Mouse (Mus musculus) right cerebral cortex, adult 2 months (tissue): ENCODE results near the gene Madcam1.
A peak's percentile ranks its signal among the peaks of the same experiment; 100 is the strongest.

Experiments
- DNase-seq, 2 experiments: peaks; one replicate each; pipeline ENCODE4 v3.0.0; 2021 to 2022; ENCODE audit warnings: low spot score in 2 of 2

Gene Madcam1

DNA sequence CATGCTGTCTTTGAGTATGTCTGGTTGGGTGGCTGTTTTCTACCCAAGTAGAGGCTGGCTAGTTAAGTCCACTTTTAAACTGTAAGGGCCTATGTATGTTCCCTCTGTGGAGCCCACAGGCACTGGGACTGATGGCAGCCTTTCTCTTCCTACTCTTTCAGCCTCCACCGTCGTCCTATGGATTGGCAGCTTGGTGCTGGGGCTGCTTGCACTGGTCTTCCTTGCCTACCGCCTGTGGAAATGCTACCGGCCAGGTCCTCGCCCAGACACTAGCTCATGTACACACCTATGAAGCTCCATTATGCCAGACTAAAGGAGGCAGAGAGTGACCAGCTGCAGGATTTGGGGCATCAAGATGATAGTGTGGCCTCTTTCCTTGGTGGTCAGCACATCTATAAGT, 3.7 kb downstream of the Madcam1 start:
- no peak for DNase-seq

DNA sequence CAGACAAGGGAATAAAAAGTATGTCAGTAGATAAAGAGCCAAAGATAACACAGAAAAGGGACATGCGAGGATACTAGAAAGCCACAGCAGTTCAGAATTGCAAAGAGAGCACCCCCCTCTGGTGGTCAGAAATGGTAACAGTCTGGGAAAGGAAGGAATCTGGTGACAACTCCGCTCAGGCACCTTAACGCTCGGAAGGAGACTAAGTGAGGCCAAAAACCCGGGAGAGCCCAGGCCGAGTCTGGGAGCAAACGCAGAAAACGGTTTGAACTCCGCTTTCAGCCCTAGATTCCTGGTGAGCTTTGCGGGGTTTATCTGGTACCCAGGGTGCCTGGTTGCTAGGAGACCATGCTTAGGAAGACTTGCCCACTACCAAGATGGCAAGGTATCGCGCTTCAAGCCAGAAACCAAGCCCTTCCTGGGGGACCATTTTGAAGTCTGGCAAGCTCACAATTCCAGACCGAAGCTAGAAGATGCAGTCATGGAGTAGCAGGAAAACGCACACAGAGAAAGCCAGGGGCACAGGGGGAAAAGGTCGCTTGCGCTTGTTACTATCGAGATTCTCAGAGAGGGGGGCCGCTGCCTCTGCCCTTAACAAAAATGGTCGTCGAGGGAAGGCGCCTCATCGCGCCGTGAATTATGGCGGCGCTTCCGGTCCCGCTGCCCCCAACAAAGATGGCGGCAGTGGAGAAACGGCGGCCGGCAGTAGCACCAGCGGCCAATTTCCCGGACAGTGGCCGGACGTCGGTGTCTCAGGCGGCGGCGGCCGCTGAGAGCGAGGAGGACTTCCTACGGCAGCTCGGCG, 4.6 kb downstream of the Madcam1 start, which contains the start of gene Tpgs1:
Gene Tpgs1 (plus strand): TSS at position 599 of the 805 bp plus-strand sequence.
- peak; percentile 95 to 97 for DNase-seq

DNA sequence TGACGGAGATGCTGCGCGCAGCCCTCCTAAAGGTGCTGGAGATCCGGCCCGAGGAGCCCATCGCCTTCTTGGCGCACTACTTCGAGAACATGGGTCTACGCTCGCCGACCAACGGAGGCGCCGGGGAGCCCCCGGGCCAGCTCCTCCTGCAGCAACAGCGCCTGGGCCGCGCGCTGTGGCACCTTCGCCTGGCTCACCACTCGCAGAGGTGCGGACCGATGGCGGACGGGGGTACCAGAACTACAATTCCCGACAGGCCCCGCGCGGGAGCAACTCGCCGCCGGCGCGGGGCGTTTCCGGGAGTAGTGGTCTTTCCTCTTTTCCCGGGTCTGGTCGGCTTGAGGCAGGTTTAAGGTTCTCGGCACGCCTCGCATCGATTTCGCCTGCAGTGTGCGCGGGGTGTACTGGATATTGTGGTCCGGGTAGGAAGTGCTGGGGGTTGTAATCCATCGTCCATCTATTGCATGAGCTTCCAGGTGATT, 5.3 kb downstream of the Madcam1 start:
- peak; percentile 80 to 84 for DNase-seq

DNA sequence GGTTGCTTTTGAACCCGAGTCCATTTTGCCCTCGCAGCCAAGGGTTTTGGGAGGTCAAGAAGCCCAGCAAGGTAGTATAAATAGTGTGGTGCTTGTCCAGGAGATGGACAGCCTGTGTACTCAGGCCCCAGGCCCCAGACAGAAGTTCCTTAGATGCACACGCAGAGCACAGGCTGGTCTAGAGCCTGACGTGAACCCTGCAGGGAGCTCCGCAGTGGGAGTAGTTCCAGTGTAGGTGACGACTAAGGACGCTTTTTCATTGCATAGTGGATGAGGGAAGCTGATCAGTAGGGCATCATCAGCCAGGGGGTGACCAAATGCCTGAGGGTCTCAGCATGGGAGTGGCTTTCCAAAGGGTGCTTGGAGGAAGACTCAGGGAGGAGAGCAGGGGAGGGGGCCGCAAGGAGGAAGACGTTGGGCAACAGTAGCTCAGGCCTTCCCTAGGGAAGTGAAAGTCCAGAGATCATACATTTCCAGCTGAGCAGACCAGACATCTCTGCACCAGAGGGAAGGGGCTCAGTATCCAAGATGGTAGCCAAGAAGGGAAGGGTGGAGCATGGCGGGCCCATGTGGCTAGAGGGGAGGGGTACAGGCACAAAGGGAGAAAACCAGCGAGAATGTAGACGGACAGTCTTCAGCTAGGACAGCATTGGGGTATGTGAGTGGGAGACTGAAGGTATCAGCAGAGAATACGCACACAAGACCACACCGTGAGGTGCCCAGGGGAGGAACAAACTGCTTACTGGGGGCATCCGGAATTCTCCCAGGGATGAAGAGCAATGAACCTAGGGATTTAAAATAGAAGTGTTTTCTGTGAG, 5.9 kb downstream of the Madcam1 start:
- DNase-seq = no peak

DNA sequence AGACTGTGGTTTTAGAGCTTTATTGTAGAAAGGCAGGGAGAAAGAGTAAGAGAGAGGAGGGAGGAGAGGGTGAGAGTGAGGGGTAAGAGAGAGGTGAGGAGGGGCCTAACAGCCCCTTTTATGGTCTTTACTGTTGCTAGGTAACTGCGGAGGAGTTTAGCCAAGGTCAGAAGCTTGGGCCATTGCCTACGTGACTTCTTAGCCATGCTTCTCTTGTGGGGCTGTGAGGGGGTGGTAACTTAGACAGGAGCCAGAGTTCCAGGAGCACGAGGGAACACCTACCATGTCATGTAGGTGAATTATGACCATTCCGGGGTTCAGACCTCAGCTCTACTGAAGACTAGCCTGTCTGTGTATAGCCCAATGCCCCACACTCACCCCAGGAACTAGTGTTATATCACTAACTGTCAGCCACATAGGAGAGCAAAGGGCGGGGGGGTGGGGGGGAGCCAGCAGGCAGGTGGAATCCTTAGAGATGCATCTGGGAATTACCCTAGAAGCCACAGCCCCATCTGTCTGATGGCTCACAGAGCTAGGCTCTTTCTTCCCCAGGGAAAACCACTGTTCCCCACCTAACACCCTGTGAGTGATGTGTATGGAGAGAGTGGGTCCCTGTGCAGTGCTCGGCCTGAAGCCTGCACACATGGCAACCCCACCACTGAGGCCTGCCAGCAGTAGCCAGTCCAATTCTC, 7.2 kb downstream of the Madcam1 start:
- DNase-seq = no peak

DNA sequence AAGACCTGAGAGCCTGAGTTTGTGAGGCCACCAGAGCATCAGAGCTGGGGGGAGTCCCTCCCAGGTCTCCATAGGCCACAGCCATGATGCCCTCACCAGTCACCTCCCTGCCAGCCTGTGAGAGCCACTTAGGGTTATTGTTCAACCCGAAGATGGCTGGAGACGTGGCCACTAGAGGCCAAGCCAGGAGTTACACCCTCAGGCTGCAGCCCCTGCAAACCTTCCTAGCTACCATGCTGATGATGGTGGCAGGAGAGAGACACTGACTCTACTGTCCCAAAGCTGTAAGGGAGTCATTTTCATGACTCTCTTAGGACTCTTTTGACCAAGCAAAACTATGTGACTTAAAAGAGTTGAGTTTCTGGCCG, 7.7 kb downstream of the Madcam1 start:
- DNase-seq = no peak

DNA sequence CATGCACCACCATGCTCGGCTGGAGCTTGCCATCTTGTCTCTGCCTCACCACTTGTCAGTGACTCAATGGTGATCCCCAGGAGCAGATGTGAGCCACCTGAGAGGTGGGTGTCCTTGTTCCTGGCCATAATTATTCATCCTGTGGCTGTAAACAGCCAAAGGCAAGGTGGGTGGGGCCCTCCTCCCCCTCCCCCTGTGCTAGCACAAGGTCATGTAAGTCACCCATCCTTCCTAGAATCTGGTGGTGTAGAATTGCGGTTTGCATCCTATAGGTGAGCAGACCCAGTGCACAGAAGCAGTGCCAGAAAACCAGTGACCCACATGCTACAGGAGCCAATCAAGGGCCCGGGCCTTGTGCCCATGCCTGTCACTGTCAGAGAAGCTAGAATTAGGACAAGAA, 8.7 kb downstream of the Madcam1 start:
- DNase-seq = no peak

DNA sequence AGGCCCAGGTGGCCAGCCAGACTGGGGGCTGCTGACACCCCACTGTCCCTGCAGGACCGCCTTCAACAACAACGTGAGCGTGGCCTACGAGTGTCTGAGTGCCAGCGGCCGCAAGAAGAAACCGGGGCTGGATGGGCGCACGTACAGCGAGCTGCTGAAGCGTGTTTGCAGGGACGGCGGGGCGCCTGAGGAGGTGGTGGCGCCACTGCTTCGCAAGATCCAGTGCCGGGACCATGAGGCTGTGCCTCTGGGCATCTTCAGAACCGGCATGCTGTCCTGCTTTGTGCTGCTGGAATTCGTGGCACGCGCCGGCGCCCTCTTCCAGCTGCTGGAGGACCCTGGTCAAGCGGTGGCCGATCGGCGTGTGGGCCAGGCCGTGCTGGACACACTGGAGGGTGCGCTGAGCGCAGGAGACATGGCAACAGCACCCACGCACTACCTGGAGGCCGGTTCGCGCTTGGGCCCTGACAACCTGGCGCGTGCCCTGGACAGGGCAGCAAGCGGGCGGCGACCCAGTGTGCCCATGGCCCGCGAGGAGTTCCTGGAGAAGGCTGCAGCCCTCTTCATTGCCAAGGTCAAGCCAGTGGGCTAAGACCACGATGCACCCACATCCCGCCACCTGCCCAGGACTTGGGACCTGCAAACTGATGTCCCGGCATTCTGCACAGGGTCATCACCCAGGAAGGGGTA, 11.1 kb downstream of the Madcam1 start:
- DNase-seq = no peak

DNA sequence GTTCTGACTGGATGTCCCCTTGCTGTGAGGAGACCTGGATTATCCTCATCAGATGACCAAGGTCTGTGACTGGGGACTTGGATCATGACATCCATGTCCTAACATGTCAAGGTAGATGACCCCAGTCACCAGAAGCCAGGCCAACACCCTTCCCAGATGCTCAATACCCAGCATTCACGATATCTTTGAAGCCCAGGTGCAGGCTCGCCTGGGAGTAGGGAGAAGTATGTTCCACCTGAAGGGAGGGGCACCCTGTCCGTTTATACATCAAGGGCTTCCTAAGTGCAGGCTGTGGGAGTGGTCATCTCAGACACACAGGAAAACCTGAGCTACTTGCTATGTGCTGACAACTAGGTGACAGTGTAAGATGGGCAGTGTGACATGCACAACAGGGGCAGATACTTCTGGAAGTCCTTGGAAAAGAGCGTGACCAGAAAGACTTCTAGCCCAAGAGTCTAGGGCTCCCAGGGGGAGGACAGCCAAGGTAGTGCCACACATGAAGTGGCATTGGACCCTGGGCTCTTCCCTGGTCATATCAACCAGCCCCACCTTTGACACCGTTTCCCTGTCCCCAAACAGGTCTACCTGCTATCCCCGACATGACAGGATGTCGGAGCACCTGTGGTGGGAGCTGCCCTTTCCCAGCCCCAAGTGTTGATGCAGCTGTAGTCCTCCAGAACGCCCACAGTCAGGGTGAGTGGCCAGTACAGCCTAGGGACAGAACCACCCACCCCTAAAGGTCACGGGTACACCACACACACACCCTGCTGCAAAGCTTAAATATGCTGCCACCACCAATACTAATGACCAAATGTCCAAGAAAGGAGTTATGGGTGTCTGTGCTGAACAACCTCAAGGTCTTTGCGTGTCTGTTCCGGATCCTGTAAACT, 16.5 kb downstream of the Madcam1 start:
- peak in 1 of 2 experiments; percentile 17 for DNase-seq

DNA sequence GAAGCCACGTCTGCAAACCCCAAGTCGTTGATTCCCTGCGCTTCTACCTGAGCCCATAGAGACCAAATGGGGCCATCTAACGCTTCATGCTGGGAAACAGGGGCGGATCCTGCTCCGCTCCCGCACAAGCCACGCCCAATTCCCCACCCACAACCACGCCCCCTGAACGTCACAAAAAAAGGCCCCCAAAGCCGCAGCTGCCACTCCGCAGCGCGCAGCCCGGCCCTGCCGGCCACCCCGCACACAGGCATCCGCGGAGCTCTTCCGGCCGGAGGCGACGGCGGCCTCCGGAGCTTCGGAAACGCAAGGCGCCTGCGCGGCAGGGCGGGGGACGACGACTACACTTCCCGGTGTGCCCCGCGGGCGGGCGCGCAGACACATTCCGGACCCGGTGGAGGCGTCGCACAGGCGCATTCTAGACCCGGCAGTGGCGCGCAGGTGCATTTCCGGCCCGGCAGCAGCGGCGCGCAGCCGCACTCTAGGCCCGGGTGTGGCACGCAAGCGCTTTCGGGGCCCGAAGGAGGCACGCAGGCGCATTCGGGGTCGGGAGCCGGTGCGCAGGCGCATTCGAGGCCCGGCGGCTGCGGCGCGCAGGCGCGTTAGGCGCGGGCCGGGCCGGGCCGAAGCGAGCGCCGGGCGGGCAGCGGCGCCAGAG, 17.4 kb downstream of the Madcam1 start, which contains the start of gene Cdc34:
Gene Cdc34 (plus strand): TSS at position 605 of the 655 bp plus-strand sequence.
- DNase-seq = peak; percentile 99

DNA sequence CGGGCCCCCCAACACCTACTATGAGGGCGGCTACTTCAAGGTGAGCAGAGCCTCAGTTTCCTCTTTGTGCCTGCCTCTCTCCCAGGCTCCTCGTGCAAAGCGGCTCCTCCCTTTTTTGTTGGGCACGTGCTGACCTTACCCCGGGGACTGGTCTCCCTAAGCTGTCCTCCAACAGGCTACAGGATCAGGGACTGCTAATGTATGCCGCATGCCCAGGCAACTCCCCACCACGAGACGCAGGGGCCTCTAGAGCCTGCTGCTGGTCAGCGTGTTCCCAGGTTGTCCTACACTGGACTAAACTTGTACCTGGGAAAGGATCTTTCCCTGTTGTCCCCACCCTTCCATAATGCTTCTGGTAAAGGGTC, 18.2 kb downstream of the Madcam1 start:
- DNase-seq = no peak

DNA sequence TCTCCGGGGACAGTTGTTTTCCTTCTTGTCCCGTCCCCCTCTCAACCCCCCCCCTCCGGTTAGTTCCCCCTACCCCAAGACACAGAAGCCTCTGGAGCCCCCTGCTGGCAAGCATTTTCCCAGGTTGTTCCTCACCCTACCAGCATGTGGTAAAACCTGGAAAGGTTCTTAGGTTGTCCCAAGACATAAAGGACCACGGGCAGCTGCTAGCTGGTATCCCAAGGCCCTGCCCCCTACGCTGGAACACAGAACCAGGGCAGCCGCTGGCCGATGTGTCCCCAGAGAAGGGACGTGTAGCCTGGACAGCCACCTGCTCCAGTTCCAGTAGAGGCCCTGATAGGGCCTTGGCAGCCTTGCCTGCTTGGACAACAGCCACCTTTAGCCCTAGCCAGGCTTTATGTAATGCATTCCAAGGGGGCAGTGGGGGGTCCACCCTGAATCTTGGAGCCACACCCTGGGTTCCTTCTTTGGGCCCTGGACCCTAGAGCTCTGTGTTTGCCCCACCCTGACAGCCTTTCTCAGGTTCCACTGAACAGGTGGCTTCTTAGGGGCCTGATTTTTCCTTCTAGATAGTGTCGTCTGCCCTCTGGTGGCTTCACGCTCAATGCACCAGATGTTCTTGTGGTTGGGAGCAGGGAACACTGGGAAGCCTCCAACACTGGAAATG, 18.7 kb downstream of the Madcam1 start:
- DNase-seq = peak; percentile 52 to 58

DNA sequence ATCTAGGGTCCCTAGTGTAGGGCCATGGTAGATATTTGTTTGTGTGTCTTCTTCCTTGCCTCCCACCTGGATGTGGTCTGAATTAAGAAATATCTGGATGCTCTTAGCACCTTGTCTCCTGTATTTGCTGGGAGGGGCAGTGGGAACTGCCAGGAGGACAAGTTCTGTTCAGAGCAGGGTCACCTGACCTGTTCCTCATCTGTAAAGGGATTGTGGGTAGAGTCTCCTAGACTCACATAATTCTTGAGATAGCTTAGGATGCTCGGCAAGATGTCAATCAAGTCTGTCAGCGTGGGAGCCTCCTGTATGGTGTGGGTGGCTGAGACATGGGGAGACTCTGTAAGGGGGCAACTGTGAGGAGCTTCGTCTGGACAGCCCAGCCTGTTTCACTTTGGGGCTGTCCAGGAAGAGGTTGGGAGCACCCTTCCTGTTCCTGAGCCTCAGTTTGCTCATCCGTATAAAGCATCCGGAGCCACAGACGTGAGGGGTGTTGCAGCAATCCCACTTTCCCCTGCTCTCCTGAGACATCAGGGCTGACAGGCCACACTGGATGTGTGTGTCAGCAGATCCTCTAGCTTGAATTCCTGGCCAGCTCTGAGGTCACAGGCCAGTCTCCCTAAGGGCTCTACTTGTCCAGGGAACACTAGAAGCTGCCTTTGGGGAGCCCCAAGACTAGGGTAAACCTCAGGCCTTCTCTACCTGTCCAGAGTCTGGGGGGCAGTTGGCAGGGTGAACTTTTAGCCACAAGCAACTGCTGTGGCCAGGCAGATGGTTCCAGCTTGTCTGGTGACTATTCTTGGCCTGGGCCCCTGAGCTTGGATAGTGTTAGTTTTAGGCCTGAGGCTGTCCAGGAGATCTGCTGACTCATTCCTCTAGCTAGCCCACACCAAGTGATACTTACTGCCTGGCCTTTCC, 19.6 kb downstream of the Madcam1 start:
- no peak for DNase-seq

DNA sequence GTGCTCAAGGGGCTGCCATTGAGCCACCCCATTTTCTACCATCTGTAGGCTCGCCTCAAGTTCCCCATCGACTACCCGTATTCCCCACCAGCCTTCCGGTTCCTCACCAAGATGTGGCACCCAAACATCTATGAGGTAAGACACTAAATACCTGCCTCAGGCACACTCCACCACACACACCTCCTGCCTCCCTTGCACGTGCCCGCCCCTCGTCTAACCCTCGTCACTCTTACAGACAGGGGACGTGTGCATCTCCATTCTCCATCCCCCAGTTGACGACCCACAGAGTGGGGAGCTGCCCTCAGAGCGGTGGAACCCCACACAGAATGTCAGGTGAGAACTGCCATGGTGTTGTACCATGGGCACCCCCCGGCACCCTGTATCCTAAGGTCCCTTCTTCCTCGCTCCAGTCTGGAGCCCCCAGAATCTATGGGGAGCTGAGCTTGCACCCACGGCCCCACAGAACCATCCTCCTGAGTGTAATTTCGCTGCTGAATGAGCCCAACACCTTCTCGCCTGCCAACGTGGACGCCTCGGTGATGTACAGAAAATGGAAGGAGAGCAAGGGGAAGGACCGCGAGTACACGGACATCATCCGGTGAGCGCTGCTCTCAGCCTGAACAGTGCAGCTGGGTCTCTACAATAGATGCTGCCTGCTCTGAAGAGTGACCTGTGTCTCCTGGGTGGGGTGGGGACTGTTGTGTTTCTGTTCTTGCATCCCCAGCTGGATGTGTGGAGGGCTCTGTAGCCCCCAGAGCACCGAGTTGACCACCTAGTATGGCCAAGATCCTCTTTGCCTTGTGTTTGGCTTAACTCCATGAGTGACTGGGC, 20.6 kb downstream of the Madcam1 start:
- DNase-seq = no peak

DNA sequence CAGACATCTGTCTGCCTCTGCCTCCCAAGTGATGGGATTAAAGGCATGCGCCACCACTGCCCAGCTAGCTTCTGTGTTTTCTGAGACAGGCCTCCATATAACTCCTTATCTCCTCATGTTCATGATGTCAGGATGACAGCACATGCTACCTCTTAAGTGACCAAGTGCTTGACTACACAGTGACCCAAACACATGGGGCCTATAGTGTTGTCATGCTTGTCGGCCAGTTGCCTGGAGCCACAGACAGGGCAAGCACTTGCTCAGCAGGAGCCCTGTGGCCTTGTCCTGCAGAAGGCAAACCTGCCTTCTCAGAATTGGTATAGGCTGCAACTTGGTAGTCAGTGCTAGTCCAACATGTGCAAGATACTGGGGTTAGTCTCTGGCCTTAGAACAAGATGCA, 21.9 kb downstream of the Madcam1 start:
- no peak for DNase-seq

DNA sequence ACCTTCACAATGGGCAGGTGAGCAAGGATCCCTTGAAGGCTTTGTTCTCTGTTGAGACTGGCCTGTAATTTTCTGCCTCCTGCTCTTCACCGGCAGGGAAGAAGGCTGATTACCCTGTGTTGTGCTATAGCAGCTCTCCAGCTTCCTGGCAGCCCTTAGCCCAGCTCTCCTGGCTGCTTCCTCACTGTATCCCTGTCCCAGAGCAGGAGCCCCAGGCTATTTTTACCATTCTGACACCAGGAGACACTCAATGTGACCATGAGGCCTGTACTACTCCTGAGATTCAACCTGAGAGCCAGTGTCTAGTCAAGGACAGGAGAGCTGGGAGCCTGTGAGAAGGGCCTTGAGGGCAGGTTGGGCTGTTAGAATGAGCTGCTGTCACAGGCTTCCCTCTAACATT, 22.3 kb downstream of the Madcam1 start:
- DNase-seq = no peak

DNA sequence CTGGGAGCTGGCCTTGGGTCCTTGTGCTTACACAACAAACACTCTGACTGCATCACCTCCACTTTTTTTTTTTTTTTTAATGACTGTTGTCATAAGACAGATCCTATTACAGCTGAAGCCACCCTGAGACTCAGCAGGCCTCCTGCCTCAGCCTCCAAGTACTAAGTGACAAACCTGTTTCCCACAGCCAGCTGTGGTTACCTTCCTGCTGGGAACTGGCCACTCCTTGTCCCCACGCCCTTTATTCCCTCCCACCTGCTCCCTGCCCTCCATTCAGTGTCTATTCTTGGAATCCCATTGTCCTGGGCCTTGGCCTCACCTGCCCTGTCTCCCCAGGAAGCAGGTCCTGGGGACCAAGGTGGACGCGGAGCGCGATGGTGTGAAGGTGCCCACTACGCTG, 23.2 kb downstream of the Madcam1 start:
- no peak for DNase-seq

DNA sequence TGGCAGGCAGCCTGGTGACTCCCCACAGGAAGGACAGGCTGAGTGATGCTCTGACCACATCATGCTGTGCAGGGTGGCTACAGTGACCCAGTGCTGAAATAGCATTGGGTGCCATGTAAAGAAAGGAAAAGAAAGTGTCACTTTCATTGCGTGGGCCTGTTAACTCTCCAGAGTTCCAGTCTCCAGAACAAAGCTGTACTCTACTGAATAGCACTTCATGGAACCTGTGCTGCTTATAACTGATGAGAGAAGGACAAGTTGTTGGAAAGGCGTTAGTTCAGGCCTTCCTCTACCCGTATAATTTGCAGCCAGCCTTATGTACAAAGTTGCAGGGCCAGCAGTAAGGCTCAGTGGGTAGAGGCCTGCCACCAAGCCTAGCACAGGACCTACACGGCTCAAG, 24.4 kb downstream of the Madcam1 start, which contains the start of gene Gzmm:
Gene Gzmm (plus strand): TSS at position 301 of the 400 bp plus-strand sequence.
- no peak for DNase-seq
